Mouse (Mus musculus) midbrain, postnatal 0 days (tissue): ENCODE measurements around the gene 4930572O03Rik. TPM values are rescaled to one million over a fixed set of nuclear protein-coding genes. Genes with fewer than 3 reads are reported as not detected.
"Not testable (repeated sequence)": the region's sequence is repeated elsewhere in the genome, so short reads cannot be mapped to it uniquely, and the experiment has no call there.

ENCODE experiments used
- ATAC-seq: fragments of 200-750 bp; cut with Nextera tagmentation; 2 replicates; pipeline ENCODE4 v1.8.0; 2017; ENCODE audit warnings: moderate number of reproducible peaks, mild to moderate bottlenecking, moderate TSS enrichment, moderate library complexity; ENCODE audit not compliant: low FRiP score
- DNase-seq: peaks from one replicate; pipeline ENCODE4 v3.0.0-alpha.2; 2015; ENCODE audit warnings: low spot score
- H3K27ac ChIP-seq: fragments of 300-500 bp; sonication (generic); 2 replicates; pipeline ENCODE4 v1.5.1; 2014; ENCODE audit warnings: low read depth, mild to moderate bottlenecking, low read length, mixed read lengths
- H3K27me3 ChIP-seq: fragments of 300-500 bp; sonication (generic); 2 replicates; pipeline ENCODE4 v1.6.1; 2014; ENCODE audit warnings: low read length, control low read depth, mixed read lengths; ENCODE audit not compliant: insufficient read depth
- H3K36me3 ChIP-seq: fragments of 300-500 bp; sonication (generic); 2 replicates; pipeline ENCODE4 v1.6.1; 2014; ENCODE audit warnings: low read length, control low read depth, mixed read lengths; ENCODE audit not compliant: insufficient read depth
- H3K4me1 ChIP-seq: fragments of 300-500 bp; sonication (generic); 2 replicates; pipeline ENCODE4 v1.6.1; 2014; ENCODE audit warnings: mild to moderate bottlenecking, control low read depth, antibody characterized with exemption, low read length, mixed read lengths; ENCODE audit not compliant: insufficient read depth
- H3K4me2 ChIP-seq: fragments of 300-500 bp; sonication (generic); 2 replicates; pipeline ENCODE4 v1.6.1; 2014; ENCODE audit warnings: low read depth, mild to moderate bottlenecking, low read length, mixed read lengths; ENCODE audit not compliant: poor library complexity, severe bottlenecking
- H3K4me3 ChIP-seq: fragments of 300-500 bp; sonication (generic); 2 replicates; pipeline ENCODE4 v1.5.1; 2014; ENCODE audit warnings: low read depth, mild to moderate bottlenecking, low read length, moderate library complexity
- H3K9ac ChIP-seq: fragments of 300-500 bp; sonication (generic); replicated peaks from 2 replicates; pipeline ENCODE4 v1.6.1; 2014; ENCODE audit warnings: mild to moderate bottlenecking, low read length, moderate library complexity, mixed read lengths; ENCODE audit not compliant: poor library complexity, severe bottlenecking
- H3K9me3 ChIP-seq: fragments of 300-500 bp; sonication (generic); 2 replicates; pipeline ENCODE4 v1.6.1; 2016; ENCODE audit warnings: low read length, control low read depth
- CTCF ChIP-seq: IDR thresholded peaks from 2 replicates; pipeline ENCODE4 v1.5.1; 2016; ENCODE audit warnings: antibody characterized with exemption, mild to moderate bottlenecking
- WGBS: fragments of 180-500 bp; shearing (Covaris S2); extraction: QIAGEN DNeasy Blood & Tissue Kit; methylation state at CpG from one replicate; pipeline ENCODE4 v1.1.7; 2014; 5-methylcytosine and 5-hydroxymethylcytosine counted together
- polyA plus RNA-seq: library from polyadenylated mRNA; unstranded; fragments of >200 nt; fragmentation: Nextera tagmentation; extraction: Ambion mirVana; gene quantifications from 2 replicates; pipeline ENCODE4 v1.2.1, GENCODE M21; 2015
- total RNA-seq: library from RNA; depleted of rRNA; stranded (reverse); fragments of >200 nt; gene quantifications from 2 replicates; pipeline ENCODE4 v1.2.3, GENCODE M21; 2014; rRNA removed

Gene 4930572O03Rik
- total RNA-seq (not detected in 2 replicates), polyA plus RNA-seq (not detected in 2 replicates)

GRCm38 (mm10) chr5:15656959-15657358 is at the start of gene 4930572O03Rik:
TSS of gene 4930572O03Rik (minus strand) at chr5:15657059.
- DNase-seq, H3K4me1 ChIP-seq, H3K27ac ChIP-seq, H3K4me2 ChIP-seq, H3K27me3 ChIP-seq, H3K9ac ChIP-seq, ATAC-seq, H3K9me3 ChIP-seq, H3K4me3 ChIP-seq, H3K36me3 ChIP-seq: not testable (repeated sequence)
- 67% methylated on average over 1 of the region's 1 CpGs for WGBS

- not testable (repeated sequence) for H3K36me3 ChIP-seq, ATAC-seq
Observed at GRCm38 (mm10) chr5:15702891-15703290, 46.0 kb upstream of the 4930572O03Rik start.

GRCm38 (mm10) chr5:15697719-15698118 is 40.9 kb upstream of the 4930572O03Rik start:
- H3K36me3 ChIP-seq, H3K27ac ChIP-seq, H3K4me1 ChIP-seq, H3K9me3 ChIP-seq, H3K9ac ChIP-seq, DNase-seq, H3K27me3 ChIP-seq, ATAC-seq, H3K4me3 ChIP-seq, H3K4me2 ChIP-seq: not testable (repeated sequence)
- WGBS: 45% methylated on average over 2 of the region's 2 CpGs

More at GRCm38 (mm10) chr5:15702891-15703290, 46.0 kb upstream of the 4930572O03Rik start:
- peak; percentile 61 for TF ChIP-seq CTCF
- not testable (repeated sequence) for H3K4me2 ChIP-seq, H3K4me3 ChIP-seq, H3K27me3 ChIP-seq, H3K9ac ChIP-seq, H3K4me1 ChIP-seq, H3K27ac ChIP-seq, DNase-seq, H3K9me3 ChIP-seq
- 24% methylated on average over 5 of the region's 5 CpGs for WGBS

- ATAC-seq: not testable (repeated sequence)
Observed at GRCm38 (mm10) chr5:15691849-15692248, 35.0 kb upstream of the 4930572O03Rik start.

GRCm38 (mm10) chr5:15690822-15691221 is 34.0 kb upstream of the 4930572O03Rik start:
- ATAC-seq: 0 out of 2 replicates have a peak, but pooled peaks have one; percentile 12

More at GRCm38 (mm10) chr5:15691849-15692248, 35.0 kb upstream of the 4930572O03Rik start:
- not testable (repeated sequence) for H3K9ac ChIP-seq, H3K4me3 ChIP-seq, H3K27ac ChIP-seq, H3K27me3 ChIP-seq, H3K36me3 ChIP-seq, H3K4me2 ChIP-seq, DNase-seq, H3K4me1 ChIP-seq
- peaks cover 16% of the 10 kb centered on the region; the same call in 1 of the 2 replicates for H3K9me3 ChIP-seq
- 77% methylated on average over 4 of the region's 4 CpGs for WGBS

GRCm38 (mm10) chr5:15689659-15690213 is 32.9 kb upstream of the 4930572O03Rik start:
- not testable (repeated sequence) for H3K27ac ChIP-seq, H3K4me2 ChIP-seq, DNase-seq, H3K4me3 ChIP-seq, H3K36me3 ChIP-seq, H3K4me1 ChIP-seq, H3K9ac ChIP-seq, H3K27me3 ChIP-seq
- peak; percentile 82 for ATAC-seq
- peaks cover 22% of the 10 kb centered on the region for H3K9me3 ChIP-seq
- 79% methylated on average over 6 of the region's 6 CpGs for WGBS

More at GRCm38 (mm10) chr5:15690822-15691221, 34.0 kb upstream of the 4930572O03Rik start:
- H3K9me3 ChIP-seq: peaks cover 19% of the 10 kb centered on the region
- H3K27me3 ChIP-seq, H3K27ac ChIP-seq, H3K4me3 ChIP-seq, H3K36me3 ChIP-seq, H3K4me2 ChIP-seq, H3K9ac ChIP-seq, H3K4me1 ChIP-seq: not testable (repeated sequence)
- DNase-seq: peak; percentile 19
- 75% methylated on average over 4 of the region's 4 CpGs for WGBS

GRCm38 (mm10) chr5:15688874-15689658 is 32.2 kb upstream of the 4930572O03Rik start:
- H3K4me2 ChIP-seq, H3K36me3 ChIP-seq, H3K27ac ChIP-seq, DNase-seq, H3K9ac ChIP-seq, H3K27me3 ChIP-seq, H3K4me1 ChIP-seq, H3K4me3 ChIP-seq: not testable (repeated sequence)
- ATAC-seq: peak; percentile 83
- 63% methylated on average over 4 of the region's 4 CpGs for WGBS
- H3K9me3 ChIP-seq: peaks cover 22% of the 10 kb centered on the region

GRCm38 (mm10) chr5:15681301-15682035 is 24.6 kb upstream of the 4930572O03Rik start:
- not testable (repeated sequence) for DNase-seq, H3K4me1 ChIP-seq, H3K27ac ChIP-seq, H3K9ac ChIP-seq, H3K4me2 ChIP-seq, H3K36me3 ChIP-seq, H3K9me3 ChIP-seq, H3K27me3 ChIP-seq, H3K4me3 ChIP-seq
- WGBS: 82% methylated on average over 7 of the region's 10 CpGs
- peak; percentile 76 for ATAC-seq
